Mouse (Mus musculus) megakaryocyte-erythroid progenitor cell, adult 5-6 weeks (primary cell): ENCODE measurements around the gene Ttc21b. TPM values are rescaled to one million over a fixed set of nuclear protein-coding genes. Genes with fewer than 3 reads are reported as not detected.

ENCODE experiments used
- ATAC-seq: replicated peaks from 2 replicates; pipeline ENCODE4 v1.8.0; 2016; ENCODE audit warnings: mild to moderate bottlenecking, inconsistent platforms; ENCODE audit not compliant: severe bottlenecking, poor library complexity, low FRiP score, low TSS enrichment
- total RNA-seq, 2 experiments: library from RNA; stranded (forward) in 1 of 2; stranded (reverse) in 1 of 2; fragments of 200-1000, 215-1000 nt in 1 of 2; fragments of >200 nt in 1 of 2; fragmentation: Nextera tagmentation in 1 of 2; gene quantifications; 2 replicates each; pipeline ENCODE4 v1.2.3; 2014 to 2017

Ttc21b gene
- total RNA-seq, 2 experiments from 2014 or later: 0.99 to 1.7 TPM

DNA sequence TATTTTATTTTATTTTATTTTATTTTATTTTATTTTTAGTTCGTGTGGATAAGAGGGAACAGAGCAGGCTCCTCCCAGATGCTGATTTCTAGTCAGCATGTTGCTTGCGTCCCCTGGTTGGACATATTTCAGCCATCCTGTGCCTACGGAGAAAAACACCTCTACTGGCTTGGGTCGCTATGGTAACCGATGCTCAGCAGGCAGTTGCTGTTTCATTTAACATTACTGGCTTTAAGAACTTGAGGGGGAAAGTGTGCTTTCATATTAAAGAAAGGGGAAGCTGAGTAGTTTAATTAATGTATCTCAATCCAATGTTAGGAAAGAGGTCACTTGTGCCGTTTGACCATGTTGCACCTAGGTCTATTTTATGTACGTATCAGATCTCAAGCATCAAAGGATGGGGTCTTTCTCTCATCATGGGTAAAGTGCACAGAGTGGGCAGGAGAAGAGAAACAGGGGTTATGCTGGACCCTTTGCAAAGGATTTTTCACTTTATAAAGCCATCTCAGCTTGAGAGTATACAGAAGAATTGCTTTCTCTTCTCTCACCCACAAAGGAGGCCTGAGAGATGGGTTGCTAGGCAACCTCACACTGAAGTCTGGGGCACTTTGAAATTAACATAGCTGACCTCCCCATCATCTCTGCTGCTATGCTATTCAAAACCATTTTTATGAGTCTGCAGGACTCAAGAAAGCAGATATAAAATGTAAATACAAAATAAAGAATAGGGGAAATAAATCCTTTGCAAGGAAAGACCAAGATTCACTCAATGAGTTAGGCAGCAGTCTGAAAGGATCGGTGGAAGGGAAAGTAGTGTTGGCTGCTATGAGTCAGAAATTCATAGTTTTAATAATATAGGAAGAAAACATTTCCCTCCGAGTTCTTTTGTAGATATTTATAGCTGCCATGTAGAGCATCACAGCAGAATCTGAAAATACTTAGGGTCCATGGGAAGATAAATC, 78.2 kb downstream of the Ttc21b start:
- ATAC-seq: no peak

DNA sequence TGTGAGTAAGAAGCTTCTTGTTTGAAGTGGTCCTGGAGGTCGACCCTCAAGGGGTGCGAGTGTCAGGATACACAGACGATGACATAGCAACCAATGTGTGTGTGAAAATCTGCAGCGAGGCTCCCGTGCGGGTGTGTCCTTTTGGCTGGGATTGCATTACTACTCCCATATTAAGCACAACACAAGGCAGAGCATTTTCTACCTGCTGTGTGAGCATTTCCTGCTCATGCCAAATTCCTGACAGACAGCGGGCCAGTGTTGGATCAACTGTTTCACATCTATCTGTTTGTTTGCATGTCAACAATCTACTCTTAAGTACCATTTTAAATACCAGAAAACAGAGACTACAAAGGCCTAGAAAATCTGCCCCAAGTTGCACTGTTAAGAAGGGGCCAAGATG, 79.4 kb downstream of the Ttc21b start:
- ATAC-seq: no peak

DNA sequence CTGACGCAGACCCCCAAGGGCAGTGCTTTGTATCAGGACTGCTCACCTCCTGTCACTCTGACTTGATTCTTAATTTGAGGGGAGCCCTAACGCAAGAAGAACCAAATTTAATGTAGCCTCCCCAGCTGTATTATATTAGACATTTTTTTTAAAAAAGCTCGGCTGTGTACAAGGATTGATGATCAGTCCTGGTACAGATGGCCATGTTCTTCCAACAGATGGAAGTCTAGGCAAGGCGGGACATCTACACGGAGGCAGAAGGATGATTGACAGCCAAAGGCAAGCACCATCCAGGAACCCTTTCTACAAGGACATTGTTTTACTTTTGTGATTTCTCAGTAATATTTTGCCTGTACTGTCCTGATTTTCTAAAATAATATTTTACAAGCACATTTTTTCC, 83.3 kb downstream of the Ttc21b start:
- ATAC-seq: no peak

DNA sequence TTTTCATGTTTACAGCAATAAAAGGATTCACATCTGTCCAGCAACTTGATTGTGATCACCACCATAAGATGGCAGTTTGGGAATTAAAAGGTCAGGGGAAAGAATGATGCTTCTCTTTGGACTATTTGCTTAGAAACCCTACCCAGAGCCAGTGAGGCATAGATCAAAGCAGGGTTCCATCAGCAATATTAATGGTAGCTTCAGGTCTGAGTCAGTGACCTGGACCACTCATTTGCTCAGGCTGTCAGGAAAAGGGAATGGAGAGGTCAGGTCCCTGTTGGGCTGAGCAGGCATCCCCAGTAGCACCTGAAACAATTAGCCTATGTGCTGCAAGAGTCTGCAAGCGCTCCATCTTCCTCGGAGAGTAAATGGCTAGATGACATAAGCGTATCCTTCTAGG, 84.8 kb downstream of the Ttc21b start:
- ATAC-seq: no peak

DNA sequence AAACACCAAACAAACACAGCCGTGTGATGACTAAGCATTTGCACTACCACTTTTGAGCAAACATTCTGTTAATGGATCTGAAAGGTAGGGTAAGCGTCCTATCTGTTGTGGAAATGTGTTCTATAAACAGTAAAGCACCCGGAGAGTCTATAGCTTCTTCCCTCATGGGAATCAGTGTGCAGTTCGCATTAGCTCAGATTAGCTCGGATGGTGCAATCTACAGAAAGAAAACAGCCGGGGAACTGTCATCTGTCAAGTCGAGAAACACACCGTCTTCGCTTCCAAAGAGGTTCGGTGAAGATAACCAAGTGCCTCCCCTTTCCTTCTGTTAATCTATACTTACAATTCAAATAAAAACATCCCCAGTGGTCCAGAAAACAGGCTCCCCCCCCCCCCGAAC, 85.7 kb downstream of the Ttc21b start:
- no peak for ATAC-seq

DNA sequence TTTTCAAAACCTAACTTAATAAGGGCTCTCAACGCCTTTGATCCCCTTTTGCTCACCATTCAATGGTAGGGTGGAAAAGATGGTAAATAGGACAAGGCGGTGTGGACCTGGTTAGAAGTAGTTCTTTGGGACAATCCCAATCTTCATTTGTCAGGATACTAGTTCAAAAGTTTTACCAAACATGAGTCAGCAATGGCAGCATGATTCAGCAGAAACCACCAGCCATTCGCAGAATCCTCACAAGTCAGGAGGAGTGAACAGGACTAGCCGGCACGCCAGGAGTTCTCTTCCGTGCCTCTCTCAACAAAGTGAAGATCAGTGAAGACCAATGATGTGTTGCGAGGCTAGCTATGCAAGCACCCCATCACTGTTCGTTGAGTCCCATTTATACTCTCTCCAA, 91.4 kb downstream of the Ttc21b start:
- no peak for ATAC-seq

DNA sequence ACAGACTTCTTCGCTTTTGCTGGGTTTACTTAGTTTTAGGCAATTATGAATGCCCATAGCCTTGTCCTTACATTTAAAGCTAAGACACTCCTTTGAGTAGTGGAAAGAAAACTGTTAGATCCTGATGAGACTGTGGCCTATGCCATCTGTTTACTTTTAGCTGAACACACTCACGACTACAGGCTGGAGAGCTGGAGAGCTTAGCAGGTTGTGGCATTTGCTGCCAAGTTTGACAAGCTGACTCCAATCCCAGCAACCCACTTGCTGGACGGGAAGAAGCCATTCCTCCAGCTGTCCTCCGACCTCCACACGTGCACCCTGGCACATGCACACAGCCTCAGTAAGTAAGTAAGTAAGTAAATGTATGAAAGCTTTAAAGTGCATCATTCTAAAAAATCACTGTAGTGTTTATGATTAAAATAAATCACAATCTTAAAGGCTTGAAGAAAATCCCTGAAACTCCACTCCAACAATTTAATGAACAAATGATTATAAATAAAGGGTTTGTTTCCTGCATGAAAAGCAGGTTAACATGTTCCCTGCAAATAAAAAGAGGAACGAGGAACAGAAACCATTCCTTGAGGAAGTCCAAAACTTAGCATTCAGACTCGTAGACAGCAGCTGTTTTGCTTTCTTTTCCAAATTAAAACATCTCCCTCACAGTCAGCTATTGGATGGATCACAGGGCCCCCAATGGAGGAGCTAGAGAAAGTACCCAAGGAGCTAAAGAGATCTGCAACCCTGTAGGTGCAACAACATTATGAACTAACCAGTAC, 98.1 kb downstream of the Ttc21b start:
- ATAC-seq: no peak

DNA sequence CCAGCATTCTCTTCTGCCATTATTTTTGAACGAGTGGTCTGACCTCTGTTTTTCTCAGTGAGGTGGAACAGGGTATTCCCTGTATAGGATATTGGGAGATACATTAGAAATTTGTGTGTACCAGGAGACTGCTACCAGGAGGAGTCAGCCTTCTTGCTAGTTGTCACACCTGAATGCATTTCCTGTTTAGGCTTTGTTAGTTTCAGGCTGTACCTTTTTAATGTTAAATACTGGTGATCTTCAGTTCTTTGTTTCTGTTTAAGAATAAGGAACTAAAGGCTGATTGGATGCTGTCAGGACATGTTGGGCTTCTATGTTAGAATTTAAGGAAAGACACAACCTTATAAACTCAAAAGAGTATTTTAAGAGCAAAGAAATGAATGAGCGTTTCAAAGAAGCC, 105.0 kb downstream of the Ttc21b start:
- ATAC-seq: no peak

DNA sequence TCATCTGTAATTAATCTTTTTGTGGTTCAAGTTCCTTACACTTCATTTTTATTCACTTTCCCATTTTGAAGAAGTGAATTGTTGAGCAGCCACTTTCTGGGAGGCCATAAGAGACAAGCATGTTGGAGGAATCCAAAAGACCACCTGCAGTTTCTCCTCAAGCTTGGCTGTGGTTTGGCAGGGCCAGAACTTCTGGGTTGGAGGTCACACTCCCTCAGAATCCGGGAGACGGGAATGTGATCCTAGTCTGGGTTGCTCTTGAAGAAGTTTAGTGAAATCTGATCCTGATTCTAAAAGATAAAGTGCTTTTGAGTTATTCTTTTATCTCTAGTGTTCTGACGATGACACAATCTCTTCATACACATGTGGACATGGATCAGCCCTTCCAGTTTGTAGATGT, 105.9 kb downstream of the Ttc21b start:
- no peak for ATAC-seq

DNA sequence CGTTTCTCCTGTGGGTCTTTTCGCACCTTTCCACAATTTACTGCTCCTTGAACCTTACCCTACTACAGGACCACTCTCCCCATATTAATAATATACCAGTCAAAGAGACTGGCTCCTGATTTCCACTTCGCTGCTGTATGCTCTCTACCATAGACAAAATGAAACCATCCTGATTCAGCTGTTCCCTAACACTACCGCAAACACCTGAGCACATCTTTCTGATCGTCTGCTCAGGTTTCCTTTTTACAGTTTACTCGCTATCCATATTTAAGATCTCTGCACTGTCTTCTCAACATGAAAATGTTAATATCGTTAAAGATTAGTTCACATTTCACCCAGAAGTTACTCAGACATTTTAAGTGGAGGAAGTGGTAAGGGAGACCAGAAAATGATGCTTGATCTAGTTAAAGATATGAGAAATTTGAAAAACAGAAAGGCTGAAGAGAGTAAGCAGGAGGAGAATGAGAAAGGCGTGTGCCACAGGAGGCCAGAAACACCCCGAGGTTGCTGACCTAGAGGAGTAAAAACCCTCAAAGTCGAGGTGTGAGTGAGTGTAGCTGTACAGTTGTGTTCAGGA, 107.7 kb downstream of the Ttc21b start:
- no peak for ATAC-seq

DNA sequence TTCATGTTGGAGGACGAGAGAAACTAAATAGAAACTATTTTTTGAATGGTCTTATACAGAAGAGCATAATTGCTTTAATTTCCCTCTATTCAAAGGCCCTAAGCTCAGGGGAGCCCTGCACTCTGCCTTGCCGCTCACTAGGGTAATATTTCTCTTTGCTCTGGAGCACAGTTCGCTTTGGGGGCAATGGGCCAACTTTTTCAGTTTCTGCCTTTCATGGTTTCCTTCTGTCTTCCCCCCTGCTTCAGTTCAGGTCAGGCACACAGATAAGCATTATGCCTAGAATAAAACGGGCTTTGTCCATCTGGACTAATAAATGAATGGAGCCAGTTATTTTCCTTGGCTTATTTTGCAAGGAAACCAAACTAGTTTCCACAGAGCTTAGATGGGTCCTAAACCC, 109.9 kb downstream of the Ttc21b start:
- ATAC-seq: no peak

DNA sequence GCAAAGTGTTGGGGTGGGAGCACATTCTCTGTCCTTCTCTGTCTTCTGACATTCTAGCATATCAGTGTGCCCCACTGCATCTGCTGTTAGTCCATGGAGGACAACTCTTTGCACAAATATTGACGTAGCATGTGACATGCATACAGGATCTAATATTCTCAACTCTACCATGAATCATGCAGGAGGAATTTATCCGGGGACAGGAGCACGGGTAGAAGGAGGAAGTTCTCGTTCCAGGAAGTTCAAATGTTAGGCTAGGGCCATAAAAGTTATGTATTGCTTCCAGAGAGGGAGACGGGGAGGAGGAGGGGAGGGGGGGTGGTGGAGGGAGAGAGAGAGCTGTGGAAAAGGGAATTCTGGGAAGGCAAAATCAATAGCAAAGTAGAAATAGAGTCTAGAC, 111.6 kb downstream of the Ttc21b start:
- ATAC-seq: no peak

DNA sequence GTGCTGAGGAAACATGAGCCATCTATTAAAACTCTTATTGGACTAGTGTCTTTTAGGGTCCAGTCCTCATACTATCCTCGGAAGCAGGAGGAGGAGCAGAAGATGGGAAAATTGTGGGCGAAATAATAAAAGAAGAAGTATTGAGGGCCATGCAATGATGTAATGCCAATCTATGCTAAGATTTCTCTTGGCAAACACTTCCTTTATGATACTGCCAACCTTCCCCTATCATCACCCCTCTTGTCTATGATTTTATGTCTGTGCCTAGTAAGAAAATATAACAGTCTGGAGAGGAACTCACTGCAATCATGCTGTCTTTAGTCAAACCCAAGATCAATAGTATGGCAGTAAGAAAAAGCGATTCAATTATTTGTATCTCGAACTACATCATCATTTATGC, 113.1 kb downstream of the Ttc21b start:
- ATAC-seq: no peak

DNA sequence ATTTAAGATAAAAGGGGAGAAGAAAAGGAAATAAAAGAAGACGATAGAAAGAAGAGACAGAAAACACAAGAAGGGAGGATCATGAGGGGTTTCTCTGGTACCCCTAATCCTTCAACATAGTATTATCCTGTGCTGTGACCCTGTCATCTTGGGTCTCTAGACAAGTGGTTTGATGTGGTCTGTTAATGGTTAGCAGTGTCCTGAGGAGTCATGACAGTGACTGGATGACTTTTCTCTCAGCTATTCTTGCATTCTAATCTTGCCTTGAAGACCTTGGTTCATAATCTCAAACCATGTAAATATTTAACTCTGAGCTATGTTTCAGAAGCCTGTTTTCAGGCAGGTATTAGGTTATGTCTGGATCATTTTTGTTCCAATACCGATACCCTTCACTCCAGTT, 113.7 kb downstream of the Ttc21b start:
- ATAC-seq: no peak

DNA sequence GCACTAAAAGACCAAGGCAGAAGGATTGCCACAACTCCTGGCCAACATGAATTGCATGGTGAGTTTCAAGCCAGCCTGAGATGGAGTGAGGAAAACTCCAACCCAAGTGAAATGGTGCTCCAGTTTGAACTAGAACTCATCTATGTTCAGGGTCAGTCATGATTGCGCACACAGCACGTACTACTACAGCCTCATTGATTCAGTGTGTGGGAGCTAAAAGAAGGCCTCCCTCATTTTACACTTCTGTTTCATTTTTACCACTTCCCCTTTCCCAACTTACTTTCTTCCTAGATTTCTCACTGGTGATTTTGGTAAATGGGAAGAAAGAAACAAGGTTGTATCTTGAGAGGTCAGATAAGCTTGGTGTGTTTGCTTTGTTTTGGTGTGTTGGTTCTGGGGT, 114.1 kb downstream of the Ttc21b start:
- ATAC-seq: no peak

DNA sequence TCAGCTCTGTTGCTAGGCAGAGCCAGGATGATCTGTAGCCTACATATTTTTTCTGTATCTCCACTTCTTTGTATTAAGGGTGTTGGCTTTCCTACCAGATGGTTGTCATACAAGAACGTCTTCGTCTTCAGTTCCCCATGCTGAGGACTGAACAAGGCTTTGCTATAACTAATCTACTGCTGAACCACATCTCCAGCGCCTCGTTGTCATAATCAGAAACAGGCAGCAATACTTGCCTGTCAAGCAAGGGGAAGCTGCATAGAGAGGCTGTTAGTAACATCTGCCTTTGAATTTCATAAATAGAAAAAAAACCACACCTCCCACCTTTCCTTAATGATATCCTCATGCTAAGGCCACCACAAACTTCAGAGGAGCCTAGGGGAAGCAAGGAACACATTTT, 116.2 kb downstream of the Ttc21b start:
- no peak for ATAC-seq

Other genes with a start within 250 kb of the Ttc21b start
- not detected in 2 replicates for gene Galnt3, start 131.6 kb downstream of the Ttc21b start, total RNA-seq (2014; fragmentation: Nextera tagmentation)
- gene Galnt3, start 131.6 kb downstream of the Ttc21b start, total RNA-seq (2017): not detected in 2 replicates
- not detected in 2 replicates for gene Scn1a, start 184.2 kb upstream of the Ttc21b start, total RNA-seq (2014; fragmentation: Nextera tagmentation)
- gene Scn1a, start 184.2 kb upstream of the Ttc21b start, total RNA-seq (2017): not detected in 2 replicates